Comparison of ENCODE assay signal across 8 mouse cellular contexts in genomic region chr4:134946024-134946744, GRCm38 (mm10). TPM values are rescaled to one million over a fixed set of nuclear protein-coding genes. Genes with fewer than 3 reads are reported as not detected.
A peak's percentile ranks its signal among the peaks of the same experiment; 100 is the strongest.
DNase-seq lines count a peak whose midpoint lies in the region; ATAC-seq and TF ChIP-seq lines count a peak whose summit lies in the region.

No protein-coding gene starts in this region.

- H3K27ac ChIP-seq in heart, embryonic 14.5 days (replicated peaks in 1 of 2; ENCODE audit: control insufficient read depth in 1 of 2, insufficient read depth in 1 of 2, low read depth in 2 of 2, low read length in 2 of 2), result no peak overlapping the region
- H3K27ac ChIP-seq in kidney, postnatal 0 days, result no peak overlapping the region
- H3K27ac ChIP-seq in liver, embryonic 14.5 days, result no peak overlapping the region
- no peak overlapping the region for H3K27ac ChIP-seq in stomach, embryonic 15.5 days

- DNase-seq in CD4-positive helper T cell, adult 2 months (ENCODE audit: low read depth, low spot score), result peak; percentile 65
- DNase-seq in brain, embryonic 14.5 days (ENCODE audit: low read depth), result peak; percentile 89
- DNase-seq in kidney, postnatal 0 days (ENCODE audit: low spot score), result peak; percentile 92
- DNase-seq in liver, embryonic 14.5 days (ENCODE audit: low read depth in 3 of 3, low spot score in 3 of 3), result peak in 2 of 3 experiments; percentile 39 to 44
- peak; percentile 77 for DNase-seq in neural tube, embryonic 10.5 days (ENCODE audit: extremely low spot score, low spot score)

- 5% methylated on average over 17 of the region's 17 CpGs for whole genome bisulfite sequencing in heart, embryonic 14.5 days
- 8% methylated on average over 17 of the region's 17 CpGs for WGBS in kidney, postnatal 0 days
- 8% methylated on average over 17 of the region's 17 CpGs for WGBS in liver, embryonic 14.5 days (ENCODE audit: insufficient replicate concordance)
- 7% methylated on average over 17 of the region's 17 CpGs for WGBS in stomach, embryonic 15.5 days

- H3K4me2 ChIP-seq in heart, embryonic 14.5 days (ENCODE audit: low read length), result peak overlapping the region; percentile 63
- peak overlapping the region; percentile 40; the same call in 1 of the 2 replicates for H3K4me2 ChIP-seq in kidney, postnatal 0 days (ENCODE audit: low read length)
- H3K4me2 ChIP-seq in liver, embryonic 14.5 days (ENCODE audit: low read depth), result peak overlapping the region; percentile 41
- peak overlapping the region; percentile 51 for H3K4me2 ChIP-seq in stomach, embryonic 15.5 days

- TF ChIP-seq CTCF in brain, embryonic 14.5 days (IDR thresholded peaks at IDR 0.05; ENCODE audit: borderline replicate concordance, extremely low read depth, insufficient read depth, insufficient read length), result peak; percentile 94
- peak; percentile 93 for TF ChIP-seq CTCF in kidney, postnatal 0 days (IDR thresholded peaks at IDR 0.05; ENCODE audit: low read depth)
- TF ChIP-seq CTCF in liver, embryonic 14.5 days (IDR thresholded peaks at IDR 0.05; ENCODE audit: low read depth), result peak; percentile 94

- no peaks in the 10 kb centered on the region for H3K9me3 ChIP-seq in heart, embryonic 14.5 days (ENCODE audit: control insufficient read depth, low read length)
- H3K9me3 ChIP-seq in kidney, postnatal 0 days (replicated peaks; ENCODE audit: low read length), result no peaks in the 10 kb centered on the region
- no peaks in the 10 kb centered on the region for H3K9me3 ChIP-seq in liver, embryonic 14.5 days (ENCODE audit: control insufficient read depth, low read length)
- H3K9me3 ChIP-seq in stomach, embryonic 15.5 days, result no peaks in the 10 kb centered on the region

- H3K4me3 ChIP-seq in heart, embryonic 14.5 days (ENCODE audit: control insufficient read depth in 1 of 2, insufficient read depth in 1 of 2, low read depth in 1 of 2, low read length in 2 of 2), result peak overlapping the region; percentile 23 to 24; a peak in 2 of 4 replicates
- H3K4me3 ChIP-seq in kidney, postnatal 0 days (replicated peaks; ENCODE audit: low read depth, low read length), result no peak overlapping the region
- H3K4me3 ChIP-seq in liver, embryonic 14.5 days (ENCODE audit: insufficient read depth in 1 of 2, low read depth in 2 of 2, low read length in 2 of 2), result peak overlapping the region in 1 of 2 experiments; percentile 33; a peak in 2 of 4 replicates
- 0 out of 2 replicates have a peak overlapping the region, but pooled peaks have one; percentile 14 for H3K4me3 ChIP-seq in stomach, embryonic 15.5 days (replicated peaks)

- TF ChIP-seq EP300 in liver, embryonic 14.5 days (IDR thresholded peaks at IDR 0.05; ENCODE audit: low read depth), result no peak

- ATAC-seq in erythroid progenitor cell, adult 5-6 weeks (replicated peaks; ENCODE audit: low FRiP score, poor library complexity, severe bottlenecking), result peak; percentile 89
- ATAC-seq in heart, embryonic 14.5 days (ENCODE audit: insufficient number of reproducible peaks, insufficient read depth, low FRiP score, low read depth), result no peak
- ATAC-seq in kidney, postnatal 0 days (replicated peaks; ENCODE audit: low FRiP score, low read depth), result no peak
- ATAC-seq in liver, embryonic 14.5 days (ENCODE audit: insufficient read depth), result peak; percentile 56; the same call in 1 of the 2 replicates
- no peak for ATAC-seq in stomach, embryonic 15.5 days (ENCODE audit: insufficient read depth, low FRiP score, low read depth)

- H3K9ac ChIP-seq in heart, embryonic 14.5 days (ENCODE audit: low read length), result peak overlapping the region; percentile 42; the same call in 1 of the 2 replicates
- no peak overlapping the region for H3K9ac ChIP-seq in kidney, postnatal 0 days (ENCODE audit: low read depth, low read length)
- H3K9ac ChIP-seq in liver, embryonic 14.5 days (replicated peaks), result no peak overlapping the region
- no peak overlapping the region for H3K9ac ChIP-seq in stomach, embryonic 15.5 days

- no peak for TF ChIP-seq POLR2A in brain, embryonic 14.5 days (IDR thresholded peaks at IDR 0.05; ENCODE audit: borderline replicate concordance, extremely low read depth, insufficient read depth, insufficient read length, poor library complexity, severe bottlenecking)

- no peaks in the 10 kb centered on the region for H3K36me3 ChIP-seq in heart, embryonic 14.5 days (ENCODE audit: control insufficient read depth, insufficient read depth, low read length)
- no peaks in the 10 kb centered on the region for H3K36me3 ChIP-seq in kidney, postnatal 0 days (ENCODE audit: insufficient read depth, low read length)
- no peaks in the 10 kb centered on the region for H3K36me3 ChIP-seq in liver, embryonic 14.5 days (replicated peaks; ENCODE audit: control insufficient read depth, insufficient read depth, low read depth)
- no peaks in the 10 kb centered on the region for H3K36me3 ChIP-seq in stomach, embryonic 15.5 days

- peaks cover 11% of the 10 kb centered on the region for H3K27me3 ChIP-seq in heart, embryonic 14.5 days (ENCODE audit: control insufficient read depth, insufficient read depth, low read length)
- H3K27me3 ChIP-seq in kidney, postnatal 0 days (ENCODE audit: insufficient read depth, low read length), result no peaks in the 10 kb centered on the region
- H3K27me3 ChIP-seq in liver, embryonic 14.5 days (ENCODE audit: control insufficient read depth, insufficient read depth, low read length), result peaks cover 4% of the 10 kb centered on the region
- no peaks in the 10 kb centered on the region; the same call in 1 of the 2 replicates for H3K27me3 ChIP-seq in stomach, embryonic 15.5 days (replicated peaks)

- peaks cover 6 to 19% of the 10 kb centered on the region in 2 experiments for H3K4me1 ChIP-seq in heart, embryonic 14.5 days (ENCODE audit: control insufficient read depth in 2 of 2, insufficient read depth in 2 of 2, low read length in 2 of 2)
- no peaks in the 10 kb centered on the region; the same call in 1 of the 2 replicates for H3K4me1 ChIP-seq in kidney, postnatal 0 days (replicated peaks; ENCODE audit: insufficient read depth, low read length)
- H3K4me1 ChIP-seq in liver, embryonic 14.5 days (replicated peaks; ENCODE audit: control insufficient read depth in 2 of 2, insufficient read depth in 2 of 2, low read length in 1 of 2), result peaks cover 0 to 3% of the 10 kb centered on the region in 2 experiments; a peak in 2 of 4 replicates
- 0 out of 2 replicates have a peak, but pooled peaks cover 8% of the 10 kb centered on the region for H3K4me1 ChIP-seq in stomach, embryonic 15.5 days

RNA-seq across cellular contexts. Expression of gene Syf2, which starts 15.5 kb away (rescaled TPM):
- polyA plus RNA-seq in brain, embryonic 14.5 days (2012; rRNA removed), result 50.4 and 51.7 TPM in 2 replicates
- 66.7 and 95.9 TPM in 2 replicates for total RNA-seq in erythroid progenitor cell, adult 5-6 weeks (2015; ENCODE audit: low replicate concordance)
- total RNA-seq in erythroid progenitor cell, adult 5-6 weeks (2017; ENCODE audit: low replicate concordance), result 180 and 263 TPM in 2 replicates
- 52.2 and 54.9 TPM in 2 replicates for polyA plus RNA-seq in heart, embryonic 14.5 days (2014; fragmentation: Nextera tagmentation; extraction: Ambion mirVana)
- polyA plus RNA-seq in kidney, postnatal 0 days (2015; fragmentation: Nextera tagmentation; extraction: Ambion mirVana), result 115 and 120 TPM in 2 replicates
- 21.9 and 42.9 TPM in 2 replicates for polyA plus RNA-seq in liver, embryonic 14.5 days (2012; rRNA removed)
- 52.6 and 56.0 TPM in 2 replicates for polyA plus RNA-seq in liver, embryonic 14.5 days (2014; fragmentation: Nextera tagmentation; extraction: Ambion mirVana)
- 65.2 and 70.2 TPM in 2 replicates for polyA plus RNA-seq in stomach, embryonic 15.5 days (2015; fragmentation: Nextera tagmentation; extraction: Ambion mirVana)

RNA-seq across cellular contexts. Expression of gene Rsrp1, which starts 22.8 kb away (rescaled TPM):
- 541 and 940 TPM in 2 replicates for polyA plus RNA-seq in brain, embryonic 14.5 days (2012; rRNA removed)
- total RNA-seq in erythroid progenitor cell, adult 5-6 weeks (2015; ENCODE audit: low replicate concordance), result 722 and 849 TPM in 2 replicates
- 222 and 384 TPM in 2 replicates for total RNA-seq in erythroid progenitor cell, adult 5-6 weeks (2017; ENCODE audit: low replicate concordance)
- polyA plus RNA-seq in heart, embryonic 14.5 days (2014; fragmentation: Nextera tagmentation; extraction: Ambion mirVana), result 341 TPM in 2 replicates
- 375 and 409 TPM in 2 replicates for polyA plus RNA-seq in kidney, postnatal 0 days (2015; fragmentation: Nextera tagmentation; extraction: Ambion mirVana)
- 228 and 239 TPM in 2 replicates for polyA plus RNA-seq in liver, embryonic 14.5 days (2012; rRNA removed)
- 151 and 161 TPM in 2 replicates for polyA plus RNA-seq in liver, embryonic 14.5 days (2014; fragmentation: Nextera tagmentation; extraction: Ambion mirVana)
- polyA plus RNA-seq in stomach, embryonic 15.5 days (2015; fragmentation: Nextera tagmentation; extraction: Ambion mirVana), result 500 and 512 TPM in 2 replicates

RNA-seq across cellular contexts. Expression of gene Tmem50a, which starts 31.4 kb away (rescaled TPM):
- polyA plus RNA-seq in brain, embryonic 14.5 days (2012; rRNA removed), result 132 and 143 TPM in 2 replicates
- 85.5 and 150 TPM in 2 replicates for total RNA-seq in erythroid progenitor cell, adult 5-6 weeks (2015; ENCODE audit: low replicate concordance)
- total RNA-seq in erythroid progenitor cell, adult 5-6 weeks (2017; ENCODE audit: low replicate concordance), result 70.6 and 90.5 TPM in 2 replicates
- polyA plus RNA-seq in heart, embryonic 14.5 days (2014; fragmentation: Nextera tagmentation; extraction: Ambion mirVana), result 148 and 167 TPM in 2 replicates
- 169 and 188 TPM in 2 replicates for polyA plus RNA-seq in kidney, postnatal 0 days (2015; fragmentation: Nextera tagmentation; extraction: Ambion mirVana)
- polyA plus RNA-seq in liver, embryonic 14.5 days (2012; rRNA removed), result 44.2 and 50.8 TPM in 2 replicates
- 59.5 and 65.1 TPM in 2 replicates for polyA plus RNA-seq in liver, embryonic 14.5 days (2014; fragmentation: Nextera tagmentation; extraction: Ambion mirVana)
- polyA plus RNA-seq in stomach, embryonic 15.5 days (2015; fragmentation: Nextera tagmentation; extraction: Ambion mirVana), result 167 and 170 TPM in 2 replicates

Comparison
In these comparisons a context has a peak if more than half of its experiments do, and no peak if none do; other contexts are left out.
1. DNase-seq: peak in every context shown above with its lines; median percentile 92 in kidney, postnatal 0 days; 89 in brain, embryonic 14.5 days; 77 in neural tube, embryonic 10.5 days; 65 in CD4-positive helper T cell, adult 2 months; 42 in liver, embryonic 14.5 days.
2. ATAC-seq: peak in erythroid progenitor cell, adult 5-6 weeks (single experiment) and liver, embryonic 14.5 days (single experiment); none in heart, embryonic 14.5 days (single experiment), kidney, postnatal 0 days (single experiment) and stomach, embryonic 15.5 days (single experiment).
3. Peak in every context shown above with its lines, with median percentiles within 50 percentile points of each other: CTCF ChIP-seq and H3K4me2 ChIP-seq.